Comparison of ENCODE assay signal across 8 mouse cellular contexts in the genomic region with DNA sequence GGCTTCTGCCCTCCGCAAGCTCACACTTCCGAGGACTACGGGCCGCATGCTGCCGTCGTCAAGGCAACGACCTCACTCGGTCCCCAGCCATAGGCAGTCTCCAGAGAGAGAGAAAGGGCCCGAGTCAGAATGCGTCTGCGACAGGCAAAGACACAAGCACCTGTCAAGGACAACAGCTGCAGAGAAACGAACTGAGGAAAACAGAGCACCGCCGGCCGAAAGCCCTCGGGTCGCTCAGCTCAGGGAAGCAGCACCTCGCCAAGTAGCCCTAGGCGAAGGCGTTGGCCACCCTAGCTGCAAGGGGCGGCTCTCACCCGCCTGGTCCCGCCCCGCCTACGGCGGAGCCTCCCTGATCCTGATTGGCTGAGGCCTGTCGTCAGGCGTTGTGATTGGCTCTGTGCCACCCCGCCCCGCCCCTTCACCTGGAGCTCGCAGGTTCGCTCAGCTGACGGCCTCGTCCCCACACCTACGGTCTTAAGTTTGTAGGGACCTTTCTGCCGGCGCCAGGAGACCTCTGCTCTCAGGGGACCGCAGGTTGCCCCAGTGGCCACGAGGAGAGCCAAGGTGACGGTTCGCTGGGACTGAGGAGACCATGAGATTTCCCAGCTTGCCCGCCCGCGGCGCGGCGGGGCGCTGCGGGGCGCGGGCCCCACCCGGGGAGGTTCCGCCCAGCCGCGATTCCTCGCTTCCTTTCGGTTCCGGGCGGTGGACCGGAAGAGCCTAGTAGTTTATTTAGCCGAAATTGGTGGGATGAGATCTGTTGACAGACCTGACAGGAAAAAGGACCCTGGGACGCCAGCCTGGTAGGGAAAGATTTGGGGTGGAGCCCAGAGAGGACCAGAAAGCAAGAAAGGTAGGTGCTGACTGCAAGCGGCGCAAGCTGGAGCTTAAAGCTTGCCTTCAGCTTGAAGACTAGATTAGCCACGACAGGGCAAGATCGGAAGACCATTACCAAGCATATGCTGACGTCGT. TPM values are rescaled to one million over a fixed set of nuclear protein-coding genes. Genes with fewer than 3 reads are reported as not detected.
DNase-seq lines count a peak whose midpoint lies in the region; ATAC-seq and TF ChIP-seq lines count a peak whose summit lies in the region.

No protein-coding gene starts in this region.

- no peaks in the 10 kb centered on the region for H3K79me2 ChIP-seq in C2C12 (ENCODE audit: control insufficient read depth, insufficient read depth)
- H3K79me2 ChIP-seq in liver, adult 2 months (ENCODE audit: control insufficient read depth, insufficient read depth, low read length) = no peaks in the 10 kb centered on the region
- H3K79me2 ChIP-seq in myocyte (ENCODE audit: control insufficient read depth, insufficient read depth) = no peaks in the 10 kb centered on the region

- peak; percentile 94 for DNase-seq in brain, embryonic 14.5 days (ENCODE audit: low read depth)
- peak; percentile 83 for DNase-seq in liver, adult 2 months (ENCODE audit: extremely low read depth, low read depth, low spot score)
- peak; percentile 95 for DNase-seq in splenic B cell, adult 2 months (ENCODE audit: low read depth, low spot score)

- no peak overlapping the region for H3K27ac ChIP-seq in heart, embryonic 11.5 days (ENCODE audit: low read depth, low read length)
- H3K27ac ChIP-seq in kidney, embryonic 16.5 days (ENCODE audit: low read length) = peak overlapping the region; percentile 74
- H3K27ac ChIP-seq in liver, adult 2 months (replicated peaks; ENCODE audit: insufficient read depth, low read depth, low read length) = peak overlapping the region; percentile 83

- WGBS in heart, embryonic 11.5 days (ENCODE audit: insufficient replicate concordance) = under 1% methylated on average over 68 of the region's 68 CpGs
- WGBS in kidney, embryonic 16.5 days = under 1% methylated on average over 67 of the region's 68 CpGs
- WGBS in liver, adult 2 months = under 1% methylated on average over 67 of the region's 68 CpGs

- H3K27me3 ChIP-seq in C2C12 (ENCODE audit: control insufficient read depth, insufficient read depth, insufficient read length) = no peaks in the 10 kb centered on the region
- H3K27me3 ChIP-seq in erythroblast, embryonic 14.5 days (ENCODE audit: control insufficient read depth) = peaks cover 53% of the 10 kb centered on the region
- no peaks in the 10 kb centered on the region for H3K27me3 ChIP-seq in heart, embryonic 11.5 days (ENCODE audit: control insufficient read depth, insufficient read depth, low read length)
- H3K27me3 ChIP-seq in kidney, embryonic 16.5 days (ENCODE audit: insufficient read depth, low read length) = peaks cover 6% of the 10 kb centered on the region
- no peaks in the 10 kb centered on the region for H3K27me3 ChIP-seq in liver, adult 2 months (ENCODE audit: control insufficient read depth, insufficient read depth, low read length)
- H3K27me3 ChIP-seq in myocyte (ENCODE audit: control insufficient read depth, insufficient read depth, insufficient read length) = no peaks in the 10 kb centered on the region
- no peaks in the 10 kb centered on the region for H3K27me3 ChIP-seq in splenic B cell, adult 2 months (ENCODE audit: control insufficient read depth, insufficient read depth, low read length, poor library complexity, severe bottlenecking)

- peaks cover 14% of the 10 kb centered on the region for H3K4me1 ChIP-seq in erythroblast, embryonic 14.5 days (ENCODE audit: control insufficient read depth)
- H3K4me1 ChIP-seq in heart, embryonic 11.5 days (ENCODE audit: control insufficient read depth, insufficient read depth, low read length) = no peaks in the 10 kb centered on the region; the same call in 1 of the 2 replicates
- H3K4me1 ChIP-seq in kidney, embryonic 16.5 days (ENCODE audit: insufficient read depth, low read length) = 0 out of 2 replicates have a peak, but pooled peaks cover 7% of the 10 kb centered on the region
- H3K4me1 ChIP-seq in liver, adult 2 months (ENCODE audit: control insufficient read depth, insufficient read depth, low read length) = no peaks in the 10 kb centered on the region; the same call in 1 of the 2 replicates

- H3K36me3 ChIP-seq in C2C12 (ENCODE audit: control insufficient read depth, insufficient read depth) (no peaks in the 10 kb centered on the region), myocyte (ENCODE audit: control insufficient read depth, insufficient read depth) (no peaks in the 10 kb centered on the region)
- no peaks in the 10 kb centered on the region for H3K36me3 ChIP-seq in erythroblast, embryonic 14.5 days (ENCODE audit: control insufficient read depth)
- H3K36me3 ChIP-seq in heart, embryonic 11.5 days (ENCODE audit: control insufficient read depth, insufficient read depth, low read length) = no peaks in the 10 kb centered on the region
- no peaks in the 10 kb centered on the region for H3K36me3 ChIP-seq in kidney, embryonic 16.5 days (ENCODE audit: insufficient read depth, low read length)
- no peaks in the 10 kb centered on the region for H3K36me3 ChIP-seq in liver, adult 2 months (ENCODE audit: control insufficient read depth, insufficient read depth, low read length)
- H3K36me3 ChIP-seq in splenic B cell, adult 2 months (ENCODE audit: control insufficient read depth, insufficient read depth, low read length, poor library complexity, severe bottlenecking) = no peaks in the 10 kb centered on the region

- H3K9me3 ChIP-seq in erythroblast, embryonic 14.5 days (ENCODE audit: control insufficient read depth, low read length) = no peaks in the 10 kb centered on the region
- H3K9me3 ChIP-seq in heart, embryonic 11.5 days (replicated peaks; ENCODE audit: control insufficient read depth, low read length) = no peaks in the 10 kb centered on the region
- no peaks in the 10 kb centered on the region for H3K9me3 ChIP-seq in kidney, embryonic 16.5 days (ENCODE audit: low read length)

- TF ChIP-seq CTCF in C2C12 (IDR thresholded peaks at IDR 0.05; ENCODE audit: control insufficient read depth, insufficient read depth, insufficient read length) = no peak
- no peak for TF ChIP-seq CTCF in brain, embryonic 14.5 days (IDR thresholded peaks at IDR 0.05; ENCODE audit: borderline replicate concordance, extremely low read depth, insufficient read depth, insufficient read length)
- no peak for TF ChIP-seq CTCF in liver, adult 2 months (IDR thresholded peaks at IDR 0.05; ENCODE audit: low read depth, low read length)

- peak overlapping the region; percentile 66 for H3K9ac ChIP-seq in heart, embryonic 11.5 days (ENCODE audit: low read depth, low read length)
- H3K9ac ChIP-seq in kidney, embryonic 16.5 days (replicated peaks; ENCODE audit: low read length) = peak overlapping the region; percentile 70
- H3K9ac ChIP-seq in liver, adult 2 months (ENCODE audit: low read depth, low read length) = peak overlapping the region; percentile 74

- peak overlapping the region; percentile 45 for H3K4me3 ChIP-seq in C2C12 (ENCODE audit: insufficient read depth, poor library complexity, severe bottlenecking)
- H3K4me3 ChIP-seq in erythroblast, embryonic 14.5 days (replicated peaks) = peak overlapping the region; percentile 76
- peak overlapping the region; percentile 73 for H3K4me3 ChIP-seq in heart, embryonic 11.5 days (ENCODE audit: low read depth, low read length)
- peak overlapping the region; percentile 88 for H3K4me3 ChIP-seq in kidney, embryonic 16.5 days (ENCODE audit: low read length)
- H3K4me3 ChIP-seq in liver, adult 2 months (ENCODE audit: insufficient read depth, low read depth, low read length) = peak overlapping the region; percentile 75
- peak overlapping the region; percentile 66 for H3K4me3 ChIP-seq in myocyte

- peak; percentile 100 for ATAC-seq in heart, embryonic 11.5 days (replicated peaks; ENCODE audit: insufficient number of reproducible peaks, low FRiP score, low TSS enrichment)
- ATAC-seq in kidney, embryonic 16.5 days (ENCODE audit: low FRiP score, low TSS enrichment) = peak; percentile 100

- peak overlapping the region; percentile 89 for H3K4me2 ChIP-seq in heart, embryonic 11.5 days
- H3K4me2 ChIP-seq in kidney, embryonic 16.5 days (replicated peaks; ENCODE audit: low read depth, low read length) = peak overlapping the region; percentile 91
- H3K4me2 ChIP-seq in myocyte (ENCODE audit: low read depth) = peak overlapping the region; percentile 97

- peak overlapping the region; percentile 25 for H3ac ChIP-seq in C2C12 (ENCODE audit: control insufficient read depth, insufficient read length, low read depth)
- no peak overlapping the region for H3ac ChIP-seq in myocyte (ENCODE audit: control insufficient read depth, insufficient read length)

- H3K79me3 ChIP-seq in C2C12 (ENCODE audit: low read depth) = no peaks in the 10 kb centered on the region

- TF ChIP-seq POLR2A in brain, embryonic 14.5 days (IDR thresholded peaks at IDR 0.05; ENCODE audit: borderline replicate concordance, extremely low read depth, insufficient read depth, insufficient read length, poor library complexity, severe bottlenecking) = no peak
- TF ChIP-seq POLR2A in liver, adult 2 months (IDR thresholded peaks at IDR 0.05; ENCODE audit: extremely low read depth, insufficient read depth, low read length) = 0 out of 2 replicates have a peak, but pooled peaks have one; percentile 2
- TF ChIP-seq POLR2A in myocyte (IDR thresholded peaks at IDR 0.05; ENCODE audit: insufficient read length, low read depth) = peak; percentile 12

RNA-seq across cellular contexts. Expression of a gene that starts 1.0 kb away (rescaled TPM):
- polyA plus RNA-seq in C2C12 (2012; fragmentation: generic; extraction: Trizol) = 0.83 TPM
- 2.9 and 4.4 TPM in 2 replicates for polyA plus RNA-seq in brain, embryonic 14.5 days (2012; rRNA removed)
- 0.02 TPM in 1 of 2 replicates, not detected in the other for polyA plus RNA-seq in erythroblast, embryonic 14.5 days (2012)
- polyA plus RNA-seq in heart, embryonic 11.5 days (2014; fragmentation: Nextera tagmentation; extraction: Ambion mirVana) = 1.00 and 1.1 TPM in 2 replicates
- 1.6 TPM in 2 replicates for polyA plus RNA-seq in kidney, embryonic 16.5 days (2015; fragmentation: Nextera tagmentation; extraction: Ambion mirVana)
- 2.9 and 3.7 TPM in 2 replicates for total RNA-seq in liver, adult 2 months (2014; rRNA removed)
- 0.66 and 0.69 TPM in 2 replicates for polyA plus RNA-seq in liver, adult 2 months (2012; rRNA removed)
- 0.53 TPM for polyA plus RNA-seq in myocyte (2012; fragmentation: generic; extraction: Trizol)

RNA-seq across cellular contexts. Expression of a gene that starts 40.9 kb away (rescaled TPM):
- polyA plus RNA-seq in C2C12 (2012; fragmentation: generic; extraction: Trizol) (39.1 TPM), myocyte (2012; fragmentation: generic; extraction: Trizol) (25.8 TPM)
- 117 and 172 TPM in 2 replicates for polyA plus RNA-seq in brain, embryonic 14.5 days (2012; rRNA removed)
- 1.2 and 1.3 TPM in 2 replicates for polyA plus RNA-seq in erythroblast, embryonic 14.5 days (2012)
- 177 and 181 TPM in 2 replicates for polyA plus RNA-seq in heart, embryonic 11.5 days (2014; fragmentation: Nextera tagmentation; extraction: Ambion mirVana)
- polyA plus RNA-seq in kidney, embryonic 16.5 days (2015; fragmentation: Nextera tagmentation; extraction: Ambion mirVana) = 155 and 169 TPM in 2 replicates
- total RNA-seq in liver, adult 2 months (2014; rRNA removed) = 29.5 and 37.3 TPM in 2 replicates
- 11.3 and 12.1 TPM in 2 replicates for polyA plus RNA-seq in liver, adult 2 months (2012; rRNA removed)

RNA-seq across cellular contexts. Expression of a gene that starts 55.4 kb away (rescaled TPM):
- polyA plus RNA-seq in C2C12 (2012; fragmentation: generic; extraction: Trizol) (not detected), myocyte (2012; fragmentation: generic; extraction: Trizol) (not detected)
- polyA plus RNA-seq in brain, embryonic 14.5 days (2012; rRNA removed) = not detected in 2 replicates
- not detected in 2 replicates for polyA plus RNA-seq in erythroblast, embryonic 14.5 days (2012)
- not detected in 2 replicates for polyA plus RNA-seq in heart, embryonic 11.5 days (2014; fragmentation: Nextera tagmentation; extraction: Ambion mirVana)
- not detected in 2 replicates for polyA plus RNA-seq in kidney, embryonic 16.5 days (2015; fragmentation: Nextera tagmentation; extraction: Ambion mirVana)
- total RNA-seq in liver, adult 2 months (2014; rRNA removed) = not detected in 2 replicates
- not detected in 2 replicates for polyA plus RNA-seq in liver, adult 2 months (2012; rRNA removed)
